Mouse (Mus musculus) bone marrow, adult 2 months (tissue): Measurements from ENCODE around the gene Tex35.

Experiments
- CTCF ChIP-seq: fragments of 200-500 bp; IDR thresholded peaks from 2 replicates; pipeline ENCODE4 v1.5.1; 2011; ENCODE audit warnings: low read length, control low read depth; ENCODE audit not compliant: control insufficient read depth, insufficient read depth
- POLR2A ChIP-seq: fragments of 200-500 bp; IDR thresholded peaks from 2 replicates; pipeline ENCODE4 v1.6.1; 2011; ENCODE audit warnings: low read depth, mild to moderate bottlenecking, control low read depth, low read length, borderline replicate concordance; ENCODE audit not compliant: control insufficient read depth

DNA sequence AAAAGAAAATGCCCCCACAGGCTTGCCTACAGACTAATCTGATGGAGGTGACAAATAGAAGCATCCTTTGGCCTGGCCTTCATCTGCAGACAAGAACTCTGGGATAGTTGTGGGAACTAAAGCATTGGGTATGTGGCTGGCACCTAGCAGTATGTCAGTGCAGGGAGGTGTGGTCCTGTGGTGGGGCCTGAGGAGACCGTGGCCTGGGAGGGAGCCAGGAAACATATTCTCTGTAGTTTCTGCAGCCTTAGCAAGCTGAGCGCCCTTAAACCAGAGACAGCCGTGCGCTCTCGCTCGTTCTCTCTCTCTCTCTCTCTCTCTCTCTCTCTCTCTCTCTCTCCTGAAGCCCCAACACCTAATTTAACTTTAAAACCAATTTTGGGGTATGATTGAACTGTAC lies 34.1 kb downstream of the Tex35 start:
- TF ChIP-seq CTCF = no peak
- TF ChIP-seq POLR2A = no peak
